Mouse (Mus musculus): ENCODE results near the gene Hs3st4. TPM values are rescaled to one million over a fixed set of nuclear protein-coding genes. Genes with fewer than 3 reads are reported as not detected.

Gene Hs3st4
- total RNA-seq, 2 experiments from 2014 or later = 0.07 TPM; not detected in 1

DNA sequence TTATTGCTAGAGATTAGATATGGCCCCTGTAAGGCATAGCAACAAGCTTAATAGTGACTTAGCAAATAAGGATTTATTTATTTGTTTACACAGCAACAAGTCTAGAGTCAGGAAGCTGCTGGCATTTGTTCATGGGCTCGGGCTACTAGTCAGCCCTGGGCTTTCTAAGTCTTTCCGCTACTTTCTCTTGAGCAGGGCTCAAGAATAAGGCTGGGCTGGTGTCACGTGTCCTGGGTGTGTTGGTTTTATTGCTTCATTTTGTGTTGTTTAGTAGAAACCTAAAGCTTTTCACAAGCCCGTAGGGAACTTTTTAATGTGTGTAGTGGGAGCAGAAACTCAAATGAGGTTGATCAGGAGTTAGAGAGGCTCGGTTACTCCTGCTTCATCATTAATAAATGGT lies 153.5 kb downstream of the Hs3st4 start:
- DNase-seq = no peak

DNA sequence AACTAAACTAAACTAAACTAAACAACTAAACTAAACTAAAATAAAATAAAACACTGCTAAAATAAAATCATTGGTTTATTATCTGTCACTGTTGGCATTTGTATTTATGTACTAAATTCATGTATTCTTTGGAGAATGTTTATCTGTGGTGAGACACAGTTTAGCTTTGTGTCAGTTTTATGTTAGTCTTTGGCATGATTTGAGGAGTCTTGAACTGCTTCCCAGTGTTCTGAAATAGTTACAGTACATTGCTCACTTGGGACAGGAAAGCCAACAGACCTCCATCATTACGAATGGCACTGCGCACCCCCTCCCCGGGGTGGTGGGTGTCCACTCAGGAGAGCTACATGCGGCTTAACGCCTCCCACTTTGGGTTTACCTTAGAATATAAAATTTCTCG lies 158.6 kb downstream of the Hs3st4 start:
- DNase-seq = no peak

DNA sequence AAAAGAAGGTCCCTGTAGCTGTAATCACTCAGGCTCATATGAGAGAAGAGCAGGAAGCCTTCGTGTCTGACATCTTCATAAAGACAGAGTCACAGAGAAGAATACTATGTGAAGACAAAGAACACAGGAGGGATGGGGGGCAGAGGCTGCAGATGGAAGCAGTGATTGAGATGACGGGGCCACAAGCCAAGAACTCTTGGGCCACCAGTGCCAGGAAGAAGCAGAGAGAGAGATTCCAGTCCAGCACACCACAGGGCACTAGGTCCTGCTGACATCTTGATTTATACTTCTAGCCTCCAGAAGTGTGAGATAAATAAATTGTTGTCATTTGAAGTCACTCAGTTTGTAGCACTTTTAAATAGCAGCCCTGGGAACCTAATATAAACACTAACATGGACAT lies 168.2 kb downstream of the Hs3st4 start:
- DNase-seq = no peak

DNA sequence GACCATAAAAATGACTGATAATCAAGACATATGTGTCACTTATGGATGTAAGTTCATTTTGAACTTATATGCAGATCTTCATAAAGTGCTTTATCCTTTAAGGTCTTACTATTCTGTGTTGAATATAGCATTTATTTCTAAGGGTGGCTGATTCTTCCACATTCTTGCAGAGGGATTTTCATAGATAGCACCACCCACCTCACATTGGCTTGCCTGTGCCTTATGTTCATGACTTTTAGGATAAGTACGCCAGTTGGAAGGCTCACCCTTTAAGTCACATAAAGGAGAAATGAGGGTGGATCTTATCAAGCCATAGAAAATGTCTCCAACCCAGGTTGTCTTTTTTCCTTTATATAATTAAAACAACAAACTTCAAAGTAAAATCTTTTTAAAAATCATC lies 180.6 kb downstream of the Hs3st4 start:
- no peak for DNase-seq

DNA sequence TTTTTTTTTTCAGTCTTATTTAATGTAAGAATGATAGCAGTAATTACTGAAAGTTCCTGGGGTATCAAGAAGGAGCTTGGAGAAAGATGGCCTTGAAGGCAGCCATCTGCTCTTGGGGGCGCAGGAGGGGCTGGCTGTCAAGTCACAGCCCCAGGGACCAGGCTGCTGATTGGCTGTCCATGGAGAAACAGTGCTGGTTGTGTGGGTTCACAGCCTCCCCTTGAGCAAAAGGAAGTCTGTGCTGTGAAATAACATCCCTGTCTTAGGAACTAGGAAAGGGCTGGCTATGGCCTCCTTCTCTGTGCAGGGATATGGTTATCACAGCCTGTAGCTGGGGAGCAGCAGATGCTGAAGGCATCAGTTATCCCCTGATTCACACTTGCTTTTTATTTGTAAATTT lies 183.6 kb downstream of the Hs3st4 start:
- DNase-seq = no peak

DNA sequence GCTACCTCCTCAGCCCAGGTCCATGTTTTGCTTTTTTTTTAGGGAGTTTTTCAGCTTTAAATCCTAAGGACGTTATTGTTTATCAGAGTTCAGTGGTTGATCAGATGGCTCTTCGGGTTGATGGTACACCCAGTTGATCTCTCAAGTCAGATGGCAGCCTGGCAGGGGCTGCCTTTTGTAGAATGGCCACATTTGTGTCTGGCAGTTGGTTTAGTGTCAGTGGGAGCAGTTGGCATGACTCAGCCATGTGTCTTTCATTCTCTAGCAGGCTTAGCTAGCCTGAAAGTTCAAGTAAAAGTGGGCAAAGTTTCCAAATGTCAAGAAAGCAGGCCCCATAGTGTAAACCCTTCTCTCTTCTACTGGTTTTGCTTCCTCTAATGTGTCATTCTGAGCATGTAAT lies 186.1 kb downstream of the Hs3st4 start:
- DNase-seq = no peak

DNA sequence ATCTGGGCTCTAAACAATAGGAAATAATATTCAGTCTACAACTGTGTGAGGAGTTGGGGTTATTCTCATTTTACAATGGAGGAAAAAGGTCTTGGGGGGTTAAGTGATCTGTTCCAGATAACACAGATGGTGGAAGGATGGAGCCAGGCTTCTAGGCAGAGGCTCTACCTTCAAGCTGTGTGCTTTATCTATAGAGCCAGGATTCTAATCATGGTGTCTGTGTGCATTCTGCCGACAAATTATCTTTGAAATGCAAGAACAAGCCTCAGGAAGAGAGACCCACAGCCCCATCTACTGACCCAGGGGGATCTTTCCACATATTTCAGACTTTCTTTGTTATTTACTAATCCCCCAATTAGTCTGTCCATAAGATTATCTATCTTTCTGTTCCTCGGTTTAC lies 187.3 kb downstream of the Hs3st4 start:
- DNase-seq = no peak

DNA sequence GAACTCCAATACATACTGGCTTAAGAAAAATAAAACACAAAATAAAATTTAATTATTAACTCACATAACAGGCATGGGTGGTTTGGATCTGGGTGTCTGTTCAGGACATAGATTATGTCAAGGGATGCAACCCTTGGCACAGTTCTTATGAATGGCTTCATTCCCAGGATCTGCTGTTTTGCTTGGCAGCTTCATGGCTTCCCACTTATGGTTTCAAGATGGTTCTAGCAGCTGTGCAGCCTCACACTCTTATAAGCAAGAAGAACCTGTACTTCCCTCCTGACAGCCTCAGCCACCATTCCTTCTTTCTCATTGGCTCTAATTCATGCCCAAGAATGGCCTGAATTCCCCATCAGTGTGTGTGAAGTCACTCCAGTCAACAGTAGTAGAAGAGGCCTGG lies 189.3 kb downstream of the Hs3st4 start:
- no peak for DNase-seq

DNA sequence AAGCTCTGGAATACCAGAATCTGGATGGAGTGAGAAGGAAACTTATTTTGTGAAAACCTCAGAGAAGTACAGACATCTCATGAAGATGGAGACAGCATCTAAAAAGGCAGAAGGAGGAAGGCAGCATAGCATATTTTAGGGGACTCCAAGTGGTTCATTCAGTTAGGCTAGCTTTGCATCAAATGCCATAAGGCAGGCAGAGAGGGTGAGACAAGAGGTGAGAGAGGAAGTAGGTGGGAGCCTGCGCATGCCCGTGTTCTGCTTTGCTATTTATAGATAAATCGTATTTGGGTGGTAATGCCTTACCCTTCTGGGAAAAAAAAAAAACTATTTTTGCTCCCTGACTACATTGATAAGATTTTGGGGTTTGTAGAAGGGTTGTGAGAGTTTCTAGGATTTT lies 198.3 kb downstream of the Hs3st4 start:
- DNase-seq = no peak

DNA sequence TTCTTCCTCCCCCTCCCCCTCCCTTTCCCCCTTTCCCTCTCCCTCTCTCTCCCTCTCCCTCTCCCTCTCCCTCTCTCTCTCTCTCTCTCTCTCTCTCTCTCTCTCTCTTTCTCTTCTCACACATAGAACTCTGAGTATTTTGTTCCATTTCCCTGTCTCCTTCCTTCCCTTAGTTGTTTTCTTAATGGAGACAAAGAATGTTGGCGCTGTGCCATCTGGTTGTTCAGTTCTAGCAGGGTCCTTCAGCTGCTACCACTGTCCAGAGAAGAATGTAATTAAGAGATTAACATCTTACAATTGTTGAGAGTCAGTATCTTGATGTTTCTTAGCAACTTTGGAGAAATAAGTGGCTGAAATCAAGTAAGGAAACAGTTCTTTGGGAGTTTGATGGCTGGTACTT lies 202.0 kb downstream of the Hs3st4 start:
- DNase-seq = no peak

DNA sequence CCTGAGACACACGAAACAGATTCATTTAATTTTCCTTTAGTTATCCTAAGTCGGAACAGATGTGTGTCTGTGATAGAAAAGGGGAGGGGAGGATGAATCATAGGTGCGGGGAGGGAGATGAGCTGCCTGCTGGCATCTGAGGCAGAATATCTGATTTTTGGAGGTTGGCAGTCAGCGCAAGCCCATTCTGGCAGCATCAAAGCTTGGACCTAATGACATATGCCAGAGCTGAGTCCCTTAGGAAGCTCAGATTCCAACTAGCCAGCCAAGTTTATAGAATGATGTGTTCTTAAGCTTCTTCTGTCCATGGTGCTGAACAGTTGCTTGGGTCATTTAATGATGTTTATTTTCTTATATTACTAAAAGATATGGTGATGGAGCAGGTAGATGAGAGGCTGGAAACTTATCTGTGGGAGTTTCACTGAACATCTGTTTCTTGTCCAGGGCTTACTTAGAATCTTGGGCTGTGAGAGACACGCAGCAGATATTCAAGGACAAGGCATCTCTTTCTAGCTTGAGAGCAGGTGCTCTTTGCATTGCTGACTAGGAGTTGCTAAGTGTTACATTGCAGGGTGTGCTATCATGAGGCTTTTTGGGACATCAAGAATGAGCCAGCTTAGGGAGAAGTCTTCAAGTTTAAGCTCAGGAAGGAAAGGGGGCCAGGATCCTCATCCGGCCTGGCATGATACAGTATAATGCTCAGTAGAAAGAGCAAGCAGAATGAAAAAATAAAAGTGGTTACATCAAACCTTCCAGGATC lies 216.3 kb downstream of the Hs3st4 start:
- no peak for DNase-seq

DNA sequence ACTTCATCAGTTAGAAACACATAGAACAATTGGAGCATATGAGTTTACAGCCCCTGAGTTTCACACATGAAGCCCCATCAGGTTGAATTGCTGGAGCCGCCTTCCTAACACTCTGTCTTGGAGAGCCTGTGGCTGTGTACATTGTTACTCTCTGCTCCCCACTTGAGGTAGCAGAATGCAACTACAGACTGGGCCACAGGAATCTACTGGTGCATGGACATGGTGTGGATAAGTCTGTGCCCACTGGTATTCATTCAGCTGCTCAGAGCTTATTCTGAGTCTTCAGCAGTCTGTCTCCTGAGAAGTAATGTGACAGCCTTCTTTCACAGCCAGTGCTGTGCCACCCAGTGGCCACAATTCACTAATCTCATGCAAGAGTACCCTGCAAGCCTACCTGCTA lies 234.3 kb downstream of the Hs3st4 start:
- no peak for DNase-seq

DNA sequence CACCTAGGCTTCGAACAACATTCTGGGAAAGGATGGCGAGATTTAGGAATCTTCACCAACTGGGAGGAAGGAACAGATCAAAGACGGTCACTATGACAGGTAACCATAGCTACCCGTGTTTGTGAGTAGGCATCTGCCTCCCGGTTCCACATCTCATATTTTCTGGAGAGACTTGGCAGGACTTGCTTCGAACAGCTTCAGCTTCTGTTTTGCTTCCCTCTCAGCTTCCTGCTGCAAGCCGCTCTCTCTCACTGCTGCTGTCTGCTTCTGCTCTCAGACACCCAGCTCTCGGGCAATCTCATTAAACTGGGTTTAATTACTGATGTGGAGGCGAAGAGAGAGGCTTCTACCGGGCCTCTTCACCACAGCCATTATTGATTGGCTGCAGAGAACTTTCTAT lies 237.9 kb downstream of the Hs3st4 start:
- no peak for DNase-seq

DNA sequence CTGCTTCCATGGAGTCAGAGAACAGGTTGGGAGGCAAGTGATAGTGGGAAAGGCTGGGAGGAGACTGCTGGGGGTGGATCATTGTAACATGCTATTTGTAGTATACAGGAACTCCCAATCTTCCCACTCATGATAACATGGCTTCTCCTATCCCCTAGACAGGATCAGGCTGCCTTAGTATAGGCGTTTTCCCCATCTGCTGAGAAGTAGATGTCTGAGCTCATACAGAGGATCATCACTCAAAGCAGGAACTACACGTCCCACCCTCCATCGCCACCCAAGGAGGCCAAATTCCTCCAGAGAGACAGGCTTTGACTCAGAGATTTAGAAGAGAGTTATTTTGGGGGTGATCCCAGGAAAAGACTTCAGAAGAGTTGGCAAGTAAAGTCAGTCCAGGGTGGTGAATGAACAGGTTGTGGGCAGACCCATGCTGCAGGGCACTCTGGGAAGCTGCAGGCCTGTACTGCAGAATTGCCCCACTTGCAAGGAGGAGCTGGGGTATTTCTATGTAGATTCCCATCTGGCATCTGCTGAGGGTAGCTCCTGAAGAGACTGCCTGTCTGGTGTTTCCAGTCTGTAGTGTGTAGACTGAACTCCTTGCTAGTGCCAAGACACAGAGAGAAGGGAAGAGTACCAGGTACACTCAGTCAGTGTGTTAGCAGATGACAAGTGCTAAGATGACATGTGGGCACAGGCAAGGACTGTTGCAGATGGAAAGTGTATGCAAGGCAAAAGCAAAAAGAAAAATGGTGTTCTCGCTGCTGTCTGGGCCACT lies 255.4 kb downstream of the Hs3st4 start:
- DNase-seq = no peak

DNA sequence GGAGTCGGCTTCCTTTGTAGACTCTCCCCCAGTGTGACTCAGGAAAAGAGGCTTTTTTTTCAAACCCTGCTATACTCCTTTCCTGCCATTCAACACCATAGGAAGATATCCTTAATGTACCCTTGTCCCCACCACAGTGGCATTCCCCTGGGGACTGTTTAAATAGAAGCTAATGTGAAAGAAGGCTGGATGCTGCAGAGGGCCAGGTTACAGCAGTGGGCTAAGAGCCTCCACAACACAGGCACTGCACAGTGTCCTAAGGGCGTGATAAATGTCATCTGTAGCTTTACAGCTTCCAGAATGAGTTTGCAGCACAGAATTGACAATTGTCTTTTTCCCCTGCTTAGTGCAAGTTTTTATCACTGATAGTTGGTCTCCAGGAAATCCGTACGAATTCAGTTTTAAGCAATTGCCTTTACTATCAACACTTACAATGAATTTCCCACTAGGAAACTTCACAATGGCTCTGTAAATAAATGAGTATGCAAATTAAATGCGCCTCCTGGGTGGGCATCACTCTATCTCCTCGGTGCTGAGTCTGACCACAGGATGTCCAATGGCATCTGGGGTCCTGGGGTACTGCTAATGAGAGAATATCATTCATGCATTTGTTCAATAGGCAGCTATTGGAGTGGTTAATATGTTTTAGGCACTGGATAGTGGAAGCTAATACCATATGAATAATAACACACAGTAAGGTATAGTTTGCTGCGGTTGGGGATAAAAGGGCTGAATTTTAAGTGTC lies 257.4 kb downstream of the Hs3st4 start:
- no peak for DNase-seq

DNA sequence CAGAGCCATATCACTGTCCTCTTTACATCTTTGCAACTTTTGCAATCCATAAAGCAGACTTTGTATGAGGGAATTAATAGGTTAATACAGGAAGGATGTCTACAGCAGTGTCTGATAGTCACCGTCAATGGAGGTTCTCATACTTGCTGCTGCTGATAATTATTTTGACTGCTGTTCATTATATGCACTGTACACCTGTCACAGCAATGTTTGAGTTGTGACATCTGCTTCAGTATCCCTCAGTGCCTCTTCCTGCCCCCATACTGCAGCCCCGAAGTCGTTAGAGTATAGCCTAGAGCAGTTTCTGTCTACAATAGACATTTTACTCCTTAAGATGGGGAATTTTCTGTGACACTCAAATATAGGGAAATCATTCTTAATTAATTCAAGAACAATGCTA lies 267.2 kb downstream of the Hs3st4 start:
- DNase-seq = no peak

DNA sequence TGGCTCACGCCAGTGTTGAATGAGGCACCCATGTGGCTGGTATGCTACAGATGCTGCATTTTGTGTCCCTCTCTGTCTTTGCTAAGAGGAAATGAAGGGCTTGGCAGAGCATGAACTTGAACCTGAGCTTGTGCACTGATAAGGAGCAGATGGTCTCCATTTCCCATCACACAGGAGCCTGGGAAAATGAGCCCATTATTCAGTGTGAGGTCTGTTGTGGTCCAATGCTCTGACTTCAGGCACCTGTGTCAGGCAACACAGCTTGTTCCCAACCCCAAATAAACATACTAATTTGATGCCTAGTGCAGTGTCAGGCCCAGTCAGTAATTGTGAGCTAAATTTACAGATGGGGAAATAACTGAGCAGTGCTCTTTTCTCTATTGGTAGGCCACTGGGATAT lies 267.9 kb downstream of the Hs3st4 start:
- no peak for DNase-seq

DNA sequence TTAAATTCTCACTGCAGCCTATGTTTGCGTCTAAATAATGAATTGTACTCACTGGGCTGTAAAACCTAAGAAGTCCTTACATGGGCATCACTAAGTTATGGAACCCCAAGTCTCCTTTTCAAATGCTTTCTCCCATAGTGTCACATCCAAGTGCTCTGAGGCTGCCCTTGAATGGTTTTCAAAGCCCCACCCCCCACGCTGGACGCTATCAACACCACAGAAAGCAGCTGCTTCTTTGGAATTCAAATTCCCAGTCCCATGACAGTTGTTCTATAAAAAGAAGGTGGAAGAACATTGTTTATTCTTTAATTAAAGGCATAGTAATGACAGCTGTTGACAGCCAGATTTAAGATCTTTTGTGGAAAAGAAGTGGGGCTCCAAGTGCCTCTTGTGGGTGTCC lies 275.8 kb downstream of the Hs3st4 start:
- DNase-seq = peak in 1 of 2 experiments; percentile 3

DNA sequence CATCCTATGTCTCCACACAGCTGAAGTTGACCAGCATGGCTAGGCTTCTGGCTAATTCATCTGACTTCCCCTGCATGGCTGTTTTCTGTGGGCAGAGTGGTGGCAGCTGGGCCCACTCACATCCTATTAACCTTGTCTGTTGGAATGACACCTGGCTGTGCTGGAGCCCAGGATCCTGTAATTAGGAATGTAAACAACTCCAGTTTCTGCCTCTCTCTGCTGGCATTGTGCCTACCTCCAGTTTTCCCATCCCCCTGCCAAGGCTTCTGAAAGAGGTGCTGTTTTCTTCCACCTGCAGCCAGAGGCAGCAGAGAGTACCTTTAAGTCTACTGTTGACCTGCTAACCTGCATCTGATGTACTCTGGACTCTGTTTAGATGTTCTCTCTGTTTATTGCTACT lies 288.1 kb downstream of the Hs3st4 start:
- DNase-seq = no peak

DNA sequence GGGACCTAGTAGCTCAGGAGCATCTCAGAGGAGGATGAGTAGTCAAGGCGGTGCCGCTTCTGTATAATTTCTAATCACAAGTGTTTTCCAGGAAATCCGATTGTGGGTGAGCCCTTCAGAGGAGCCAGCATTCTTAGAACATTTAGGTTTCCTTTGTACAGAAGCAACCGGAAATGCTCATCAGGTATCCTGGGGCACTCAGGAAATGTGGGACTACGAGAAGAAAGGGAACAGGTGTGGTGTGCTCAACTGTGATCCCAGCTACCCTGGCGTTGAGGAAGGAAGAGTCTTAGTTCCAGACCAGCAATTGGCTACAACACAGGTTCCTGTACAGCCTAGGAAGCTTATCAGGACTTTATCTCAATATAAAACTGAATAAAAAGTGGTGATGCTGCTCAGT lies 307.2 kb downstream of the Hs3st4 start:
- no peak for DNase-seq

DNA sequence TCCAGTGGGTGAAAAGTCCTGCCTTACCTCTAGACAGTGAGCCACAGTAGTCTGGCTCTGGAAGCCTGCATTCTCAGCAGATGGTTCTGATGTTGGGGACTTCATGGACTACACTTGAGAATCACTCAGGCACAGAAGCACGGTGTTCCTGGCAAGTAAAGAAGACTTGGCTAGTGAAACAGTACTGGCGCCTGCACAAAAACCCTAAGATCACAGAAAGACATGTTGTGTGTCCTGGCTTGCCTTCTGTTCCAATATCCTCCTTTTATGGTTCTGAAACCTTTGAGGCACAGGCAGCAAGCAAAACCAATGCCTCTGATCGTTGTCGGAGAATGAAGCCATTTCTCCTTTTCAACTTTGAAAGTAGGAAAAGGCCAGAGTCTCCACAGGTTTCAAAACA lies 336.8 kb downstream of the Hs3st4 start:
- no peak for DNase-seq

DNA sequence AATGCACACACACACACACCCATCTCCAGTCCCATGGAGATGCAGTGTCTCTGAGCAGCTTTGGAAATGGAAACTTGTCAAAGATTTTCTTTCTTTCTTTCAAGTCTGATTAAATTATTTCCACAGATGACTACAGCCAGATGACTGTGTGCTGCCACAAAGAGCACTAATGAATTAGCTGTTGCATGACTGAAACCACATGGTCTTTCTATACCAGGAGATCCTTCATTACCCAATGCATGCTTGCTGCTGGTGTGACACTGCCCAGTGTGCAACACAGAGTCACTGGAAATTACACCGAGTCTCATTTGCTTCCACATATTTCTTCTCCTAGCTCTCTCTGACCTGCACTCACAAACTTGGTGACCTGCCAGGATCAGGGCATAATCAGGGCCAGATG lies 353.0 kb downstream of the Hs3st4 start:
- DNase-seq = no peak

DNA sequence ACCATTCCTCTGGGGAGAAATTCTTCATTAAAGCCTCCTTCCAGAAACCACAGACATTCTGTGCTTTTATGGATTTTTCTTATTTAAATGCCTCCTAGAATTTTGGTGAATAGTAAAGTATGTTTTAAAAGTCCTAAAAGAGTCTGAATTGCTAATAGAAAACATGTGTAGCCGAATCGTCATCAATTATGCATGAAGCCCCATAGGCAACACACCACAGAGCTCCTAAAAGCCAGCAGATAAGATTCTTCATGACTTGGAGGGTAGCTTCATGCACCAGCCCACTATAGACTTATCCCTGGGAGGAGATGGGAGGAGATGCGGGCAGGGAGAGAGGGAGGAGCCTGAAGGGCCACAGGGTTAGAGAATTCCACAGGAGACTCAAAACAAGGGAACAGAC lies 358.8 kb downstream of the Hs3st4 start:
- DNase-seq = no peak
